Mouse (Mus musculus) layer of hippocampus, adult 9-11 months (tissue): Measurements from ENCODE around the gene Ankrd24.
A peak's percentile ranks its signal among the peaks of the same experiment; 100 is the strongest.

Experiments used
- DNase-seq: peaks from one replicate; pipeline ENCODE4 v3.0.0; 2022

Gene Ankrd24

GRCm38 (mm10) chr10:81628390-81628789 lies at the start of gene Ankrd24:
Gene Ankrd24 (plus strand): TSS chr10:81628540.
- DNase-seq, result no peak

GRCm38 (mm10) chr10:81579967-81580366 lies 48.4 kb upstream of the Ankrd24 start:
- DNase-seq, result no peak

GRCm38 (mm10) chr10:81580441-81581070 lies 47.8 kb upstream of the Ankrd24 start:
- no peak for DNase-seq

- DNase-seq, result no peak
These were observed 45.0 kb upstream of the Ankrd24 start for GRCm38 (mm10) chr10:81583347-81583746.

- DNase-seq, result no peak
These were observed 39.6 kb upstream of the Ankrd24 start for GRCm38 (mm10) chr10:81588739-81589138.

- DNase-seq, result no peak
These were observed 36.5 kb upstream of the Ankrd24 start for GRCm38 (mm10) chr10:81591846-81592245.

GRCm38 (mm10) chr10:81592631-81593030 lies 35.7 kb upstream of the Ankrd24 start:
- no peak for DNase-seq

GRCm38 (mm10) chr10:81593223-81593622 lies 35.1 kb upstream of the Ankrd24 start:
- no peak for DNase-seq

GRCm38 (mm10) chr10:81593935-81594334 lies 34.4 kb upstream of the Ankrd24 start:
- DNase-seq, result no peak

- DNase-seq, result no peak
These were observed 32.7 kb upstream of the Ankrd24 start for GRCm38 (mm10) chr10:81595599-81595998.

- DNase-seq, result no peak
These were observed 31.7 kb upstream of the Ankrd24 start for GRCm38 (mm10) chr10:81596611-81597010.

- DNase-seq, result no peak
These were observed 31.0 kb upstream of the Ankrd24 start for GRCm38 (mm10) chr10:81597137-81597950.

GRCm38 (mm10) chr10:81598342-81598741 lies 30.0 kb upstream of the Ankrd24 start:
- DNase-seq, result no peak

GRCm38 (mm10) chr10:81598871-81599270 lies 29.5 kb upstream of the Ankrd24 start:
- no peak for DNase-seq

GRCm38 (mm10) chr10:81599630-81600029 lies 28.7 kb upstream of the Ankrd24 start:
- no peak for DNase-seq

- no peak for DNase-seq
These were observed 28.2 kb upstream of the Ankrd24 start for GRCm38 (mm10) chr10:81600096-81600495.

- DNase-seq, result peak; percentile 95
These were observed 27.6 kb upstream of the Ankrd24 start, which contains the start of gene Tle6 for GRCm38 (mm10) chr10:81600738-81601203. Gene Tle6 (minus strand): TSS chr10:81601073.

- no peak for DNase-seq
These were observed 26.9 kb upstream of the Ankrd24 start for GRCm38 (mm10) chr10:81601396-81601905.

GRCm38 (mm10) chr10:81602741-81603151 lies 25.6 kb upstream of the Ankrd24 start:
- no peak for DNase-seq

- DNase-seq, result no peak
These were observed 24.0 kb upstream of the Ankrd24 start for GRCm38 (mm10) chr10:81604019-81604967.

GRCm38 (mm10) chr10:81604968-81605665 lies 23.2 kb upstream of the Ankrd24 start:
- DNase-seq, result peak; percentile 87

- DNase-seq, result no peak
These were observed 22.7 kb upstream of the Ankrd24 start for GRCm38 (mm10) chr10:81605666-81605973.
